Mouse (Mus musculus): Measurements from ENCODE around the gene Spata5.

GRCm38 (mm10) chr3:37603541-37603940 is 183.8 kb downstream of the Spata5 start:
- TF ChIP-seq CTCF (IDR thresholded peaks at IDR 0.05; ENCODE audit: extremely low read depth, insufficient read length, insufficient replicate concordance, low read depth, low read length): no peak
- no peak for TF ChIP-seq POLR2A (IDR thresholded peaks at IDR 0.05; ENCODE audit: low read depth, low read length)

All from small intestine, adult 2 months (tissue).